Mouse (Mus musculus) yolk sac, embryonic 10.5 days (tissue): ENCODE results near the gene H2-Eb2.

Experiments
- DNase-seq: peaks from one replicate; pipeline ENCODE4 v3.0.0-alpha.2; 2017; ENCODE audit warnings: low spot score

H2-Eb2 gene

GRCm38 (mm10) chr17:34362954-34363546 lies 37.6 kb downstream of the H2-Eb2 start:
- DNase-seq: no peak

GRCm38 (mm10) chr17:34363676-34364310 lies 38.3 kb downstream of the H2-Eb2 start:
- no peak for DNase-seq

- no peak for DNase-seq
Observed at GRCm38 (mm10) chr17:34365031-34365430, 39.6 kb downstream of the H2-Eb2 start.

GRCm38 (mm10) chr17:34370563-34370962 lies 45.1 kb downstream of the H2-Eb2 start:
- DNase-seq: no peak

GRCm38 (mm10) chr17:34373055-34373709 lies 47.7 kb downstream of the H2-Eb2 start:
- no peak for DNase-seq

GRCm38 (mm10) chr17:34376847-34377246 lies 51.4 kb downstream of the H2-Eb2 start, which contains the start of gene Btnl1:
Btnl1 (plus strand) TSS chr17:34377132.
- DNase-seq: no peak

GRCm38 (mm10) chr17:34377450-34378209 lies 52.2 kb downstream of the H2-Eb2 start:
- no peak for DNase-seq

- no peak for DNase-seq
Observed at GRCm38 (mm10) chr17:34378716-34379115, 53.3 kb downstream of the H2-Eb2 start.

- no peak for DNase-seq
Observed at GRCm38 (mm10) chr17:34379451-34379850, 54.0 kb downstream of the H2-Eb2 start.

- no peak for DNase-seq
Observed at GRCm38 (mm10) chr17:34381876-34382275, 56.4 kb downstream of the H2-Eb2 start.

- no peak for DNase-seq
Observed at GRCm38 (mm10) chr17:34383212-34383611, 57.7 kb downstream of the H2-Eb2 start.

- no peak for DNase-seq
Observed at GRCm38 (mm10) chr17:34384699-34385098, 59.2 kb downstream of the H2-Eb2 start.

- DNase-seq: no peak
Observed at GRCm38 (mm10) chr17:34386656-34387055, 61.2 kb downstream of the H2-Eb2 start.

- DNase-seq: no peak
Observed at GRCm38 (mm10) chr17:34388513-34388912, 63.0 kb downstream of the H2-Eb2 start.
